Mouse (Mus musculus): ENCODE data around the gene Mroh2a.

Gene Mroh2a

DNA sequence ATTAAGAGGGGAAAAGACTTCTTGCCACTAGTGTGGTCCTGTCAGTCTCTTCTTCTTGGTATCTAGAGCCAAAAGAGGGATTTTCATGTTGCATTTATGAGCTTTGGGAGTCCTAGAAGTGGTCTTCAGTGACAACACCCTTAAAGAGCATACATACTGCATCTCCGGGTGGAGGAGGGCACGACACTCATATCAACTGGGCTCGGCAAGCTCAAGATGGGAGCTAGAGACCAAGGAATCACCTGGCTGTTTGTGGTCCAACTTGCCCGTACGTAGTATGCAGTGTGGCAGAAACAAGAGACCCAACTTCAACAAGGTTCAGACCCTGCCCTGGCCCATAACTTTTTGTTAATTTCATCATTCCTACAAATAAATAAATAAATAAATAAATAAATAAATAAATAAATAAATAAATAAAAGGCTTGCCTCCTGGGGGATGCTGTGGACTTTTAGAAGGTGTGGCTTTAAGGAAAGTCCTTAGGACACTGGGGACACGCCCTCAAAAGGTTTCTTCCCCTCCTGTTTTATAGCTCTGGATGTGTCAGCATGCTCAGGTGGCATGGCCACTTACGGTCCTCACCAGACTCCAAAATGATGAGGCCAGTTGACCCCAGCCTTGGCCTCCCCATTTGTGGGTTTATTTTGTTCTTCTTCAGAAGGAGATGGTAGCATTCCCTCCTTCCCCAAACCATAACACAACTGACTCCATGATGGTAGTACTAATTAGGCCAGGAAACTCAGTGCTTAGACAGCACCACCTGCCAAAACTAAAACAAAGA, 70.9 kb downstream of the Mroh2a start:
- DNase-seq = no peak

- DNase-seq = no peak
These were observed 72.1 kb downstream of the Mroh2a start for GRCm38 (mm10) chr1:88298686-88299528.

DNA sequence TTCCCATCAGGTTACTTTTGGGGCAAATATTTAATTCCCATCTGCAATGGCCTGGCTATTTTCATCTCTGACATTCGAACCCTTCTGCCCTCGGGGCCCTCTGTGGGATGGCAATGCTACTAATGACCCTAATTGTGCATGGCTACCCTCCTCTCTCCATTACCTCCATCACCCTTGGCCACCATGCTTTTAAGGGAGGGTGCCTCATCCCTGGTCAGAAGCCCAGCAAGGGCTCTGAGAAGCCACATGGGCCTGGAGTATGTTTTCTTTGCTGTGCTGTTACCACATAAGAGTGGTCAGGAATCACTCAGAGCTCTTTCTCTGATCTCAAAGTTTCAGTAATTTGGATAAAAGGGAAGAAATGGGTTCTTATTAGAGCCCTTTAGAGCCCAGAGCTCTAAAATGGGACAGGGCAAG, 72.8 kb downstream of the Mroh2a start:
- no peak for DNase-seq

- no peak for DNase-seq
These were observed 73.7 kb downstream of the Mroh2a start for GRCm38 (mm10) chr1:88300301-88301050.

GRCm38 (mm10) chr1:88301121-88302014, 74.6 kb downstream of the Mroh2a start:
- DNase-seq = no peak

DNA sequence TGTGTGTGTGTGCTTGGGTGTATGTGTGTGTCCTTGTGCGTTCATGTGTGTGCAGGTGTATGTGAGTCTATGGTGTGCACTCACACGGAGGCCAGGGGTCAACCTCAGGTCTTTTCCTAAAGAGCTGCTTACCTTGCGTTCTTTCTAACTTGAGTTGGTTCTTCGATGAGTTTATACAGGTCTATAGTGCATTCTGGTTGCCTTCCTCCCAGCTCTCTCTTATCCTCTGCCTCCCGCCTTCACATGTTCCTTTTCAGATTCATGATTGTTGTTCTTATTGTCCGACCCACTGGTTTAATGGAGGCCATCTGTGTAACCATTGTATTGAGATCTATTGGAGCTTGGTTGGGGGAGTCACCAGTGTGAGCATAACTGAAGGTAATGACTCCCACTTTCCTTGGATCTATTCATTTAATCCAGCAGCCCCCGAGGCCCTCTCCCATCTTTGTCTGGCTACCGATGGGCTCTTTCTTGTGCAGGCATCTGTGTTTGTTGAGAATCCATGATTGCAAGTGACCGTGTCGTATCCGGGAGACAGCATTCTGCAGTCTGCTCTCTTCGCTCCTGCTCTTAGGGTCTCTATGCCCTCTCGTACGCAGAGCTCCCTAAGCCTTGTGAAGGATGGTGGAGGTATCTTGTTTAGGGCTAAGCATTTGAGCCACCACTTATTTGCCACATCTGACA, 75.4 kb downstream of the Mroh2a start:
- DNase-seq = no peak

- no peak for DNase-seq
These were observed 77.0 kb downstream of the Mroh2a start for GRCm38 (mm10) chr1:88303762-88304161.

- DNase-seq = no peak
These were observed 77.6 kb downstream of the Mroh2a start for GRCm38 (mm10) chr1:88304261-88304985.

DNA sequence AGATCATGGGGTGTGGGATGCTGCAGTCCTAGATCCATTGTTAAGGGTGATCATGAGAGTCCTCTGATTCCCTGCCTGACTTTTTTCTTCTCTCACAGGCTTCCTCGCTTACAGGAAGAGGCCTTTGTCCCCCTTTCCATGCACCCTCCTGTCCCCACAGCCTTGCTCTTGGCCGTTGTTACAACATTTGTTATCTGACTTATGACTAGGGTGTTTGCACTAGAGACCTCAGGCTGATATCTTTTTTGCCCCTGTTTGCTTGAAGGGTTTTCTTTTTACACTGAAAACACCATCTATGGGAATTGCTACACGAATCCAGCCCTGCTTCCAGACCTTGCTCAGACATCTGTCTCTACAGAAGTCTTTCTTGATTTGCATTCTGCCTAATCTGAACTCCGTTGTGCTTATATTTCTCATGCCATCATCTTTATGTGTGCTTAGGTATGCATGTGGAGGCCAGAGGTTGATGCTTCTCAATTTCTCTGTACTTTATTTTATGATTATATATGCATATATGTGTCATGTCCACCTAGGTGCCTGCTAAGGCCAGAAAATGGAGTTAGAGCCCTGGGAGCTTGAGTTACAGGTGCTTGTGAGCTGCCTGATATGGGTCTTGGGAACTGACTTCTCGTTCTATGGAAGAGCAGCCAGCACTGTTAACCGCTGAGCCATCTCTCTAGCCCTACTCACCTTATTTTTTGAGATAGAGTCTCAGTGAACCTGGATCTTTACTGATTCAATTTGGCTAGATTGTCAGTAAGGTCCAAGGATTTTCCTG, 78.4 kb downstream of the Mroh2a start:
- DNase-seq = no peak

GRCm38 (mm10) chr1:88306543-88306942, 79.8 kb downstream of the Mroh2a start:
- no peak for DNase-seq

- DNase-seq = no peak
These were observed 80.4 kb downstream of the Mroh2a start for GRCm38 (mm10) chr1:88307180-88307579.

- no peak for DNase-seq
These were observed 82.2 kb downstream of the Mroh2a start for GRCm38 (mm10) chr1:88309020-88309419.

- DNase-seq = no peak
These were observed 83.1 kb downstream of the Mroh2a start for GRCm38 (mm10) chr1:88309905-88310304.

GRCm38 (mm10) chr1:88310349-88310748, 83.6 kb downstream of the Mroh2a start:
- DNase-seq = no peak

Data from layer of hippocampus, adult 9-11 months (tissue).